Mouse (Mus musculus): ENCODE measurements around the gene Rpap3. TPM values are rescaled to one million over a fixed set of nuclear protein-coding genes. Genes with fewer than 3 reads are reported as not detected.

The Rpap3 gene
- total RNA-seq, 1 experiment from 2014 or later, result 14.6 TPM

DNA sequence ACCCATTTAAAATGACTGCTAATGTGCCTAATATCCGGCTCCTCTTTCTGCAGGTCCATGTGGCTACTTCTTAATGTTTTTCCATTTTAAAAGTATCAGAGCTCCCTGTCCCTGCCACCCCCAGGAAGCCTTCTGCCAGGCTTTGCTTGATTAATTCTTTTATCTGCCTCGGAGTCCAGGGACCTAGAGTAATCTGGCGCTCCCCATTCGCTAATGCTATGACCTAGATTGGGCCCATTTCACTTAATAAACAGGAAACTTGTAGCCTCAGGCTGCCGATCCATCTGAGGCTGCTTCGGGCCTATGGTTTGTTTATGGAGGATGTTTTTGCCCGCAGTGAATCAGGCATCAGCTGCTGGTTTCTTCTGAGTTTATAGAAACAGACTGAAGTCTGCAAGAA, 59.2 kb downstream of the Rpap3 start:
- DNase-seq, result no peak

DNA sequence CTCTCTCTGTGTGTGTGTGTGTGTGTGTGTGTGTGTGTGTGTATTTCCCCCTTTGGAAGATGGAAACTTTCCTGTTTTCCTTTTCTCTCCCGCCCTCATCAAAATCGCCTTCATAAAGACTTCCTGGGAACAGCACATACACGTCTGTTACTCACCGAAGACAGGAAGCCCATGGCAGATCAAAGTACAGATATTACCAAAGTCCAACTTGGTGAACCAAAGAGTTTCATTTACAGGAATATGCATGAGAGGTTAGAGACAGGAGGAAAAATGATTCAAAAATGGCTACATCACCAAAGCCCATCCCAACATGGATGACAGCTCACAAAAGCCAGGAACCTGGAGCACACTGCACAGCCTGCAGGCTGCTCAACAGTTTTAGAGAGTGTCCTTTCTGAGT, 61.6 kb downstream of the Rpap3 start:
- no peak for DNase-seq

Other genes with a start within 250 kb of the Rpap3 start
- gene Endou, start 25.5 kb upstream of the Rpap3 start, total RNA-seq (2021), result 0.90 and 1.1 TPM in 2 replicates
- gene Rapgef3, start 62.1 kb upstream of the Rpap3 start, total RNA-seq (2021), result 22.2 and 24.9 TPM in 2 replicates
- 68.8 and 76.9 TPM in 2 replicates for gene Slc48a1, start 72.7 kb upstream of the Rpap3 start, total RNA-seq (2021)
- gene Hdac7, start 138.7 kb upstream of the Rpap3 start, total RNA-seq (2021), result 60.1 and 75.8 TPM in 2 replicates
- gene Vdr, start 204.8 kb upstream of the Rpap3 start, total RNA-seq (2021), result 6.6 and 7.0 TPM in 2 replicates

Data from adrenal gland, postnatal 14 days (tissue).